Mouse (Mus musculus): ENCODE results near the gene Prima1. TPM values are rescaled to one million over a fixed set of nuclear protein-coding genes. Genes with fewer than 3 reads are reported as not detected.

Gene Prima1
- polyA plus RNA-seq, 1 experiment, result not detected

- no peaks in the 10 kb centered on the region for H3K36me3 ChIP-seq (ENCODE audit: control insufficient read depth, insufficient read depth, low read length)
- no peak for DNase-seq
- H3K27me3 ChIP-seq (ENCODE audit: control insufficient read depth, insufficient read depth, low read length), result no peaks in the 10 kb centered on the region
- no peaks in the 10 kb centered on the region for H3K4me1 ChIP-seq (replicated peaks; ENCODE audit: control insufficient read depth, insufficient read depth, low read length)
- 89% methylated on average over 5 of the region's 5 CpGs for WGBS
- no peak overlapping the region for H3K27ac ChIP-seq (ENCODE audit: control insufficient read depth, insufficient read depth, low read length)
- TF ChIP-seq CTCF (IDR thresholded peaks at IDR 0.05; ENCODE audit: borderline replicate concordance, control insufficient read depth, extremely low read depth, insufficient read depth, low read length, poor library complexity), result no peak
- no peak for TF ChIP-seq POLR2A (IDR thresholded peaks at IDR 0.05; ENCODE audit: control insufficient read depth, extremely low read depth, insufficient read depth, low read length, poor library complexity)
- H3K4me3 ChIP-seq (ENCODE audit: control insufficient read depth, insufficient read depth, low read length), result no peak overlapping the region
Observed at GRCm38 (mm10) chr12:103251151-103251550, 9.2 kb upstream of the Prima1 start.

DNA sequence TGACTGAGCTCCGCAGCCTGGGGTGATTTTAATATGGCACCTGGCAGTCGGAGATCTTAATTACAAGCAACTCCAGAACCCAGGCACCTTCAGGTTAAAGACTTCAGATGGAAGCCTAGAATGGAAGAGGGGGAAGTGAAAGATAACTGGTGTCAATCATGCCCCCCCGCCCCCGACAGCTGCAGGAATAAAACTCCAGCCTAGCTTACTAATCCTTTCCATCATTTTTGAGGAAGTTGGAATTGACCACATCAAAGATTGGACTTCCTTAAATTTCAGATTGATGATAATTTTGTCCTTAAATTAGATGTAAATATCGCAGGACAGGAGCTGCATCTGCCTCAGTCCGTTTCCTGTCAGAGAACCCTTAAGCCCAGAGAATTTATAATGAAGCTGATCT is 8.4 kb upstream of the Prima1 start:
- 57% methylated on average over 6 of the region's 6 CpGs for WGBS
- no peaks in the 10 kb centered on the region for H3K36me3 ChIP-seq (ENCODE audit: control insufficient read depth, insufficient read depth, low read length)
- DNase-seq, result no peak
- TF ChIP-seq CTCF (IDR thresholded peaks at IDR 0.05; ENCODE audit: borderline replicate concordance, control insufficient read depth, extremely low read depth, insufficient read depth, low read length, poor library complexity), result no peak
- TF ChIP-seq POLR2A (IDR thresholded peaks at IDR 0.05; ENCODE audit: control insufficient read depth, extremely low read depth, insufficient read depth, low read length, poor library complexity), result no peak
- H3K4me3 ChIP-seq (ENCODE audit: control insufficient read depth, insufficient read depth, low read length), result no peak overlapping the region
- H3K27ac ChIP-seq (ENCODE audit: control insufficient read depth, insufficient read depth, low read length), result no peak overlapping the region
- no peaks in the 10 kb centered on the region for H3K27me3 ChIP-seq (ENCODE audit: control insufficient read depth, insufficient read depth, low read length)
- no peaks in the 10 kb centered on the region for H3K4me1 ChIP-seq (replicated peaks; ENCODE audit: control insufficient read depth, insufficient read depth, low read length)

GRCm38 (mm10) chr12:103243041-103243440 is 1.1 kb upstream of the Prima1 start:
- Histone ChIP-seq H3K4me1 (replicated peaks; ENCODE audit: control insufficient read depth, insufficient read depth, low read length) (no peaks in the 10 kb centered on the region), H3K27me3 (ENCODE audit: control insufficient read depth, insufficient read depth, low read length) (no peaks in the 10 kb centered on the region), H3K36me3 (ENCODE audit: control insufficient read depth, insufficient read depth, low read length) (no peaks in the 10 kb centered on the region), H3K4me3 (ENCODE audit: control insufficient read depth, insufficient read depth, low read length) (no peak overlapping the region), H3K27ac (ENCODE audit: control insufficient read depth, insufficient read depth, low read length) (no peak overlapping the region)
- DNase-seq, result no peak
- no peak for TF ChIP-seq POLR2A (IDR thresholded peaks at IDR 0.05; ENCODE audit: control insufficient read depth, extremely low read depth, insufficient read depth, low read length, poor library complexity)
- TF ChIP-seq CTCF (IDR thresholded peaks at IDR 0.05; ENCODE audit: borderline replicate concordance, control insufficient read depth, extremely low read depth, insufficient read depth, low read length, poor library complexity), result no peak
- WGBS, result 16% methylated on average over 11 of the region's 11 CpGs

DNA sequence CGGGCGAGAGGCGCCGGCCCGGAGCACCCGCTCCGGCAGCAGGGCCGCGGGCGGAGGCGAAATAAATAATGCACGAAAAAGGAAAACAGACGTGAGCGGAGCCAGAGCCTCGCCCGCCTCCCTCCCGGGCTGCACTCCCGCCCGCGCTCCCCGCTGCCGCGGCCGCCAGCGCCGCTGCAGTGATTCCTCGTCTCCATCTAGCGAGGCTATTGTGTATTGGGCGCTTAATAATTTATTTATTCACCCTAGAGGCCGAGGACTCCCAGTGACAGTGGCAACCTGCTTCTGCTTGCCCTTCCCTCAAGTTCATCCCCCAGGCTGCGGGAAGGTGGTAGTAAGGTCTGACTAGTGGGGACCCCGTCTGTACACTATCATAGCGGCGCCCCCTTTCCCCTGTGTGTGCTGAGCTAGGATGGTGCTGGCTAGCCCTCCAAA is 658 bp upstream of the Prima1 start:
- Histone ChIP-seq H3K36me3 (ENCODE audit: control insufficient read depth, insufficient read depth, low read length) (no peaks in the 10 kb centered on the region), H3K27ac (ENCODE audit: control insufficient read depth, insufficient read depth, low read length) (no peak overlapping the region), H3K27me3 (ENCODE audit: control insufficient read depth, insufficient read depth, low read length) (no peaks in the 10 kb centered on the region), H3K4me1 (replicated peaks; ENCODE audit: control insufficient read depth, insufficient read depth, low read length) (no peaks in the 10 kb centered on the region), H3K4me3 (ENCODE audit: control insufficient read depth, insufficient read depth, low read length) (no peak overlapping the region)
- WGBS, result 4% methylated on average over 34 of the region's 34 CpGs
- TF ChIP-seq CTCF (IDR thresholded peaks at IDR 0.05; ENCODE audit: borderline replicate concordance, control insufficient read depth, extremely low read depth, insufficient read depth, low read length, poor library complexity) (no peak), POLR2A (IDR thresholded peaks at IDR 0.05; ENCODE audit: control insufficient read depth, extremely low read depth, insufficient read depth, low read length, poor library complexity) (no peak)
- no peak for DNase-seq

GRCm38 (mm10) chr12:103241311-103242082 is 453 bp downstream of the Prima1 start:
- no peak for TF ChIP-seq CTCF (IDR thresholded peaks at IDR 0.05; ENCODE audit: borderline replicate concordance, control insufficient read depth, extremely low read depth, insufficient read depth, low read length, poor library complexity)
- TF ChIP-seq POLR2A (IDR thresholded peaks at IDR 0.05; ENCODE audit: control insufficient read depth, extremely low read depth, insufficient read depth, low read length, poor library complexity), result no peak
- H3K36me3 ChIP-seq (ENCODE audit: control insufficient read depth, insufficient read depth, low read length), result no peaks in the 10 kb centered on the region
- WGBS, result 19% methylated on average over 36 of the region's 36 CpGs
- no peak for DNase-seq
- no peaks in the 10 kb centered on the region for H3K27me3 ChIP-seq (ENCODE audit: control insufficient read depth, insufficient read depth, low read length)
- no peaks in the 10 kb centered on the region for H3K4me1 ChIP-seq (replicated peaks; ENCODE audit: control insufficient read depth, insufficient read depth, low read length)
- no peak overlapping the region for H3K4me3 ChIP-seq (ENCODE audit: control insufficient read depth, insufficient read depth, low read length)
- no peak overlapping the region for H3K27ac ChIP-seq (ENCODE audit: control insufficient read depth, insufficient read depth, low read length)

GRCm38 (mm10) chr12:103238924-103239460 is 3.0 kb downstream of the Prima1 start:
- WGBS, result 52% methylated on average over 7 of the region's 7 CpGs
- Histone ChIP-seq H3K4me1 (replicated peaks; ENCODE audit: control insufficient read depth, insufficient read depth, low read length) (no peaks in the 10 kb centered on the region), H3K36me3 (ENCODE audit: control insufficient read depth, insufficient read depth, low read length) (no peaks in the 10 kb centered on the region), H3K27ac (ENCODE audit: control insufficient read depth, insufficient read depth, low read length) (no peak overlapping the region), H3K4me3 (ENCODE audit: control insufficient read depth, insufficient read depth, low read length) (no peak overlapping the region), H3K27me3 (ENCODE audit: control insufficient read depth, insufficient read depth, low read length) (no peaks in the 10 kb centered on the region)
- no peak for DNase-seq
- TF ChIP-seq CTCF (IDR thresholded peaks at IDR 0.05; ENCODE audit: borderline replicate concordance, control insufficient read depth, extremely low read depth, insufficient read depth, low read length, poor library complexity) (no peak), POLR2A (IDR thresholded peaks at IDR 0.05; ENCODE audit: control insufficient read depth, extremely low read depth, insufficient read depth, low read length, poor library complexity) (no peak)
